Mouse (Mus musculus) adipocyte (in vitro differentiated cells): ENCODE data around the gene Map3k20.

ENCODE experiments used
- DNase-seq: peaks from one replicate; pipeline ENCODE4 v3.0.0-alpha.2; 2016; ENCODE audit warnings: low spot score

The Map3k20 gene

DNA sequence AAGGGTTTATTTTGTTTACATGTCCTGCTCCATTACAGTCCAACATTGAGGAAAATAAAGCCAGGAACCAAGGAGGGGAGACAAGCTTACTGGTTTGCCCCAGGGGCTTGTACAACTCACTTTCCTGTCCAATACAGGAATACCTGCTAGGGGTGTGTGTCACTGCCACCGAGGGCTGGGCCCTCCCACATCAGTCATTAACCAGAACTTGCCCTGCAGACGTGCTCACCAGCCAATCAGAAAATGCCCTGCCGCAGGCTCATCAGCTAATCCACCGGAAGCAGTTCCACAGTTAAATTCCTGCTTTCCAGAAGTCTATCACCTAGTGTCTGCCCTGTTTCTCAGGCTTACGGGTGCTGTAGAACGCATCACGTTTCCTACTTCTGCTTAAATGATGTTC lies 206.2 kb downstream of the Map3k20 start:
- no peak for DNase-seq
